Mouse (Mus musculus) midbrain, embryonic 15.5 days (tissue): Measurements from ENCODE around the gene Adgrg6. TPM values are rescaled to one million over a fixed set of nuclear protein-coding genes. Genes with fewer than 3 reads are reported as not detected.

Source experiments
- polyA plus RNA-seq: library from polyadenylated mRNA; unstranded; fragments of >200 nt; fragmentation: Nextera tagmentation; extraction: Ambion mirVana; gene quantifications from 2 replicates; pipeline ENCODE4 v1.2.1, GENCODE M21; 2015

The Adgrg6 gene
- polyA plus RNA-seq, 1 experiment from 2014 or later = 1.6 TPM

Other genes starting within 250 kb of the Adgrg6 start
- 179 and 180 TPM in 2 replicates for gene Vta1, start 159.9 kb upstream of the Adgrg6 start, polyA plus RNA-seq
- 1.6 and 2.6 TPM in 2 replicates for gene Nmbr, start 159.9 kb upstream of the Adgrg6 start, polyA plus RNA-seq
- gene Gje1, start 172.6 kb upstream of the Adgrg6 start, polyA plus RNA-seq = not detected in 2 replicates